Mouse (Mus musculus): ENCODE measurements around the gene Nap1l2.
"Not testable (repeated sequence)": the region's sequence is repeated elsewhere in the genome, so short reads cannot be mapped to it uniquely, and the experiment has no call there.

GRCm38 (mm10) chrX:103164948-103165605 is 21.4 kb downstream of the Nap1l2 start:
- TF ChIP-seq CTCF (IDR thresholded peaks at IDR 0.05; ENCODE audit: borderline replicate concordance, insufficient read depth, low read depth, low read length); POLR2A (IDR thresholded peaks at IDR 0.05; ENCODE audit: borderline replicate concordance, insufficient read depth, low read length): not testable (repeated sequence)

Measured in cerebellum, adult 2 months (tissue).